Mouse (Mus musculus): ENCODE results near the gene Gm765.

DNA sequence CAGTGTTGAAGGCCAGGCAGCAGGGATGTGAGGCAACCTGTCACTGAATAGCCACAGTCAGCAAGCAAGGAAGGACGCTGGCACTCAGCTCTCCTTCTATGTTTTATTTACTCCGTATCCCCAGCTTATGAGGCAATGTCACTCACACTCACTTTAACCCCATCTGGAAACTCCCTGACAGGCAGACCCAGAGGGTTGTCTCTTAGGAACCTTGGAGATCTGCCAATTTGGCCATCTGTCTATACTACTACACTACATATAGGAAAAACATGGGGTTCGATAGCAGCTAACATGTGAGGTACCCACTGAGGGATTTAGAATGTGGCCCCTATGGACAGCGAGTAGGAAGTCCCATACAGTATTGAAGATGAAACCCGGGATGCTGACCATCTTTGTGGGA is 12.7 kb upstream of the Gm765 start:
- TF ChIP-seq CTCF (IDR thresholded peaks at IDR 0.05; ENCODE audit: low read depth, low read length) (no peak), POLR2A (IDR thresholded peaks at IDR 0.05; ENCODE audit: borderline replicate concordance, low read depth, low read length) (no peak)
